In genomic region chr9:104064571-104064970, GRCm38 (mm10) we compare ENCODE assay signal across 26 mouse cellular contexts. TPM values are rescaled to one million over a fixed set of nuclear protein-coding genes. Genes with fewer than 3 reads are reported as not detected.
DNase-seq lines count a peak whose midpoint lies in the region; ATAC-seq and TF ChIP-seq lines count a peak whose summit lies in the region.
"Had no signal": no experiment of that assay in that cellular context is flagged by ENCODE, and none has a peak within 500 bp of the region (broad histone marks: within the 10 kb centered on the region; RNA-seq: fewer than 3 reads in every experiment).

No protein-coding gene starts in this region.

- peak overlapping the region; percentile 100; the same call in 1 of the 2 replicates for H3K4me3 ChIP-seq in intestine, postnatal 0 days (ENCODE audit: low read depth, low read length)
- no peak overlapping the region for H3K4me3 ChIP-seq in intestine, embryonic 16.5 days (ENCODE audit: low read length)
- no peak overlapping the region for H3K4me3 ChIP-seq in brown adipose tissue, adult 24 weeks (ENCODE audit: insufficient read depth, low read depth, low read length)
- no peak overlapping the region for H3K4me3 ChIP-seq in liver, embryonic 11.5 days (ENCODE audit: low read depth, low read length)
- H3K4me3 ChIP-seq in liver, postnatal 0 days (ENCODE audit: low read depth, low read length) = peak overlapping the region; percentile 99
- H3K4me3 ChIP-seq in lung, adult 2 months (replicated peaks; ENCODE audit: extremely low read depth, low read depth, low read length) = no peak overlapping the region

- H3K9me3 ChIP-seq in intestine, postnatal 0 days (ENCODE audit: control insufficient read depth) = no peaks in the 10 kb centered on the region
- no peaks in the 10 kb centered on the region for H3K9me3 ChIP-seq in intestine, embryonic 16.5 days (ENCODE audit: control insufficient read depth, low read length)
- H3K9me3 ChIP-seq in liver, embryonic 11.5 days (ENCODE audit: control insufficient read depth, low read length) = no peaks in the 10 kb centered on the region
- no peaks in the 10 kb centered on the region for H3K9me3 ChIP-seq in liver, postnatal 0 days (ENCODE audit: low read length)
- H3K9me3 ChIP-seq: forebrain, embryonic 12.5 days; heart, embryonic 10.5 days; midbrain, embryonic 10.5 days had no signal

- 18% methylated on average over 1 of the region's 1 CpGs for WGBS in intestine, postnatal 0 days
- WGBS in intestine, embryonic 16.5 days = 21% methylated on average over 1 of the region's 1 CpGs
- WGBS in liver, embryonic 11.5 days = 30% methylated on average over 1 of the region's 1 CpGs
- 8% methylated on average over 1 of the region's 1 CpGs for WGBS in liver, postnatal 0 days (ENCODE audit: insufficient replicate concordance)
- WGBS in lung, adult 2 months = 13% methylated on average over 1 of the region's 1 CpGs

- TF ChIP-seq EP300 in liver, postnatal 0 days (IDR thresholded peaks at IDR 0.05; ENCODE audit: low read depth) = peak; percentile 13; the same call in 1 of the 2 replicates

- ATAC-seq in intestine, postnatal 0 days = no peak
- ATAC-seq in intestine, embryonic 16.5 days = no peak
- ATAC-seq in liver, embryonic 11.5 days (replicated peaks; ENCODE audit: low FRiP score) = no peak
- no peak for ATAC-seq in liver, postnatal 0 days

- no peak for DNase-seq in liver, embryonic 11.5 days (ENCODE audit: low spot score)
- no peak for DNase-seq in liver, postnatal 0 days
- DNase-seq in urinary bladder, postnatal 14 days (ENCODE audit: low spot score) = no peak
- no peak for DNase-seq in lung, adult 2 months
- DNase-seq: adrenal gland, postnatal 14 days; cerebellum, adult 8-10 months; kidney, adult 18-20 months; kidney, postnatal 25 days; layer of hippocampus, postnatal 36 days had no signal

- H3K4me2 ChIP-seq in intestine, postnatal 0 days (replicated peaks; ENCODE audit: low read depth) = peak overlapping the region; percentile 83
- H3K4me2 ChIP-seq in intestine, embryonic 16.5 days (ENCODE audit: low read depth, low read length) = no peak overlapping the region
- peak overlapping the region; percentile 10; the same call in 1 of the 2 replicates for H3K4me2 ChIP-seq in liver, embryonic 11.5 days
- H3K4me2 ChIP-seq in liver, postnatal 0 days (ENCODE audit: low read depth, low read length) = peak overlapping the region; percentile 48

- no peak overlapping the region for H3K9ac ChIP-seq in intestine, postnatal 0 days (ENCODE audit: low read depth, low read length)
- no peak overlapping the region for H3K9ac ChIP-seq in intestine, embryonic 16.5 days (ENCODE audit: low read depth, low read length)
- H3K9ac ChIP-seq in liver, embryonic 11.5 days (ENCODE audit: low read depth, low read length) = no peak overlapping the region
- peak overlapping the region; percentile 92 for H3K9ac ChIP-seq in liver, postnatal 0 days (replicated peaks)

- H3K4me1 ChIP-seq in intestine, postnatal 0 days (replicated peaks; ENCODE audit: control insufficient read depth, insufficient read depth, low read length) = peaks cover 6% of the 10 kb centered on the region
- H3K4me1 ChIP-seq in intestine, embryonic 16.5 days (ENCODE audit: control insufficient read depth, insufficient read depth, low read length) = peaks cover 12% of the 10 kb centered on the region
- peaks cover 5% of the 10 kb centered on the region; the same call in 1 of the 2 replicates for H3K4me1 ChIP-seq in brown adipose tissue, adult 24 weeks (ENCODE audit: control insufficient read depth, insufficient read depth, insufficient read length, low read length)
- peaks cover 9% of the 10 kb centered on the region for H3K4me1 ChIP-seq in liver, embryonic 11.5 days (replicated peaks; ENCODE audit: control insufficient read depth, insufficient read depth, low read length)
- H3K4me1 ChIP-seq in liver, postnatal 0 days (ENCODE audit: insufficient read depth) = peaks cover 11% of the 10 kb centered on the region; the same call in 1 of the 2 replicates
- peaks cover 5% of the 10 kb centered on the region; the same call in 1 of the 2 replicates for H3K4me1 ChIP-seq in lung, adult 2 months (ENCODE audit: control insufficient read depth, insufficient read depth, low read length)

- H3K27ac ChIP-seq in intestine, postnatal 0 days (ENCODE audit: low read depth, low read length) = no peak overlapping the region; the same call in none of the 2 replicates
- no peak overlapping the region for H3K27ac ChIP-seq in intestine, embryonic 16.5 days (ENCODE audit: low read length)
- H3K27ac ChIP-seq in brown adipose tissue, adult 24 weeks (replicated peaks; ENCODE audit: low read depth, low read length) = peak overlapping the region; percentile 93; the same call in 1 of the 2 replicates
- no peak overlapping the region for H3K27ac ChIP-seq in liver, embryonic 11.5 days (ENCODE audit: low read depth, low read length)
- peak overlapping the region; percentile 80 for H3K27ac ChIP-seq in liver, postnatal 0 days (ENCODE audit: low read depth)
- H3K27ac ChIP-seq: forebrain, embryonic 12.5 days had no signal

- TF ChIP-seq POLR2A in lung, adult 2 months (IDR thresholded peaks at IDR 0.05; ENCODE audit: borderline replicate concordance, extremely low read depth, low read depth, low read length) = no peak

- H3K27me3 ChIP-seq in intestine, postnatal 0 days (replicated peaks; ENCODE audit: control insufficient read depth, insufficient read depth, low read length) = no peaks in the 10 kb centered on the region
- no peaks in the 10 kb centered on the region for H3K27me3 ChIP-seq in intestine, embryonic 16.5 days (replicated peaks; ENCODE audit: control insufficient read depth, insufficient read depth, low read length)
- H3K27me3 ChIP-seq in liver, embryonic 11.5 days (replicated peaks; ENCODE audit: control insufficient read depth, insufficient read depth, low read length) = no peaks in the 10 kb centered on the region
- no peaks in the 10 kb centered on the region for H3K27me3 ChIP-seq in liver, postnatal 0 days (ENCODE audit: insufficient read depth, low read length)
- H3K27me3 ChIP-seq: forebrain, embryonic 12.5 days had no signal

- TF ChIP-seq CTCF in intestine, postnatal 0 days (IDR thresholded peaks at IDR 0.05; ENCODE audit: low read depth) = no peak
- no peak for TF ChIP-seq CTCF in liver, postnatal 0 days (IDR thresholded peaks at IDR 0.05; ENCODE audit: low read depth)
- TF ChIP-seq CTCF in lung, adult 2 months (IDR thresholded peaks at IDR 0.05; ENCODE audit: insufficient read depth, low read length) = no peak

- H3K36me3 ChIP-seq in intestine, postnatal 0 days (ENCODE audit: control insufficient read depth, insufficient read depth) = peaks cover 3% of the 10 kb centered on the region; the same call in 1 of the 2 replicates
- peaks cover 4% of the 10 kb centered on the region for H3K36me3 ChIP-seq in intestine, embryonic 16.5 days (ENCODE audit: control insufficient read depth, insufficient read depth, low read length)
- peaks cover 5% of the 10 kb centered on the region; the same call in 1 of the 2 replicates for H3K36me3 ChIP-seq in liver, embryonic 11.5 days (ENCODE audit: control insufficient read depth, insufficient read depth, low read length)
- peaks cover 12% of the 10 kb centered on the region for H3K36me3 ChIP-seq in liver, postnatal 0 days (replicated peaks; ENCODE audit: insufficient read depth, low read length)

RNA-seq across cellular contexts. Expression of gene Acad11, which starts 1.4 kb away (rescaled TPM):
- polyA plus RNA-seq in intestine, postnatal 0 days (2015; fragmentation: Nextera tagmentation; extraction: Ambion mirVana) = 60.6 and 65.0 TPM in 2 replicates
- 44.8 and 54.9 TPM in 2 replicates for polyA plus RNA-seq in intestine, embryonic 16.5 days (2015; fragmentation: Nextera tagmentation; extraction: Ambion mirVana)
- polyA plus RNA-seq in brown adipose tissue, adult 24 weeks (2012; ENCODE audit: insufficient read depth, insufficient read length, missing spikeins) = 115 and 150 TPM in 2 replicates
- 12.9 and 14.0 TPM in 2 replicates for polyA plus RNA-seq in liver, embryonic 11.5 days (2014; fragmentation: Nextera tagmentation; extraction: Ambion mirVana)
- polyA plus RNA-seq in liver, postnatal 0 days (2015; fragmentation: Nextera tagmentation; extraction: Ambion mirVana) = 103 and 105 TPM in 2 replicates
- 19.0 and 24.3 TPM in 2 replicates for polyA plus RNA-seq in lung, adult 2 months (2012; rRNA removed)

RNA-seq across cellular contexts. Expression of gene Uba5, which starts 1.6 kb away (rescaled TPM):
- polyA plus RNA-seq in intestine, postnatal 0 days (2015; fragmentation: Nextera tagmentation; extraction: Ambion mirVana) = 32.2 and 32.9 TPM in 2 replicates
- 39.1 and 40.6 TPM in 2 replicates for polyA plus RNA-seq in intestine, embryonic 16.5 days (2015; fragmentation: Nextera tagmentation; extraction: Ambion mirVana)
- polyA plus RNA-seq in brown adipose tissue, adult 24 weeks (2012; ENCODE audit: insufficient read depth, insufficient read length, missing spikeins) = 15.2 and 21.2 TPM in 2 replicates
- polyA plus RNA-seq in liver, embryonic 11.5 days (2014; fragmentation: Nextera tagmentation; extraction: Ambion mirVana) = 41.7 and 42.2 TPM in 2 replicates
- 15.1 and 15.4 TPM in 2 replicates for polyA plus RNA-seq in liver, postnatal 0 days (2015; fragmentation: Nextera tagmentation; extraction: Ambion mirVana)
- polyA plus RNA-seq in lung, adult 2 months (2012; rRNA removed) = 13.5 and 19.2 TPM in 2 replicates

RNA-seq across cellular contexts. Expression of gene Gm28305, which starts 24.1 kb away (rescaled TPM):
- polyA plus RNA-seq in intestine, postnatal 0 days (2015; fragmentation: Nextera tagmentation; extraction: Ambion mirVana) = not detected in 2 replicates
- polyA plus RNA-seq in intestine, embryonic 16.5 days (2015; fragmentation: Nextera tagmentation; extraction: Ambion mirVana) = not detected in 2 replicates
- polyA plus RNA-seq in brown adipose tissue, adult 24 weeks (2012; ENCODE audit: insufficient read depth, insufficient read length, missing spikeins) = not detected in 2 replicates
- not detected in 2 replicates for polyA plus RNA-seq in liver, embryonic 11.5 days (2014; fragmentation: Nextera tagmentation; extraction: Ambion mirVana)
- polyA plus RNA-seq in liver, postnatal 0 days (2015; fragmentation: Nextera tagmentation; extraction: Ambion mirVana) = not detected in 2 replicates
- not detected in 2 replicates for polyA plus RNA-seq in lung, adult 2 months (2012; rRNA removed)
- polyA plus RNA-seq: C2C12; embryonic facial prominence, embryonic 11.5 days; forebrain, embryonic 12.5 days; heart, embryonic 10.5 days; heart, postnatal 0 days; hindbrain, embryonic 16.5 days; limb, embryonic 14.5 days; lung, postnatal 0 days; midbrain, embryonic 10.5 days; midbrain, embryonic 16.5 days; neural tube, embryonic 14.5 days; spleen, adult 2 months; testis, adult 2 months; urinary bladder, adult 2 months had no signal

Comparison
In these comparisons a context has a peak if more than half of its experiments do, and no peak if none do; other contexts are left out.
1. H3K27ac ChIP-seq: peak in brown adipose tissue, adult 24 weeks (single experiment) and liver, postnatal 0 days (single experiment); none in intestine, postnatal 0 days (single experiment), intestine, embryonic 16.5 days (single experiment) and liver, embryonic 11.5 days (single experiment).
2. H3K4me3 ChIP-seq: peak in intestine, postnatal 0 days (single experiment) and liver, postnatal 0 days (single experiment); none in intestine, embryonic 16.5 days (single experiment), brown adipose tissue, adult 24 weeks (single experiment), liver, embryonic 11.5 days (single experiment) and lung, adult 2 months (single experiment).